ENCODE assay signal across 16 mouse cellular contexts in genomic region chr4:125257916-125258315, GRCm38 (mm10).
A peak's percentile ranks its signal among the peaks of the same experiment; 100 is the strongest.
DNase-seq lines count a peak whose midpoint lies in the region; ATAC-seq and TF ChIP-seq lines count a peak whose summit lies in the region.
"Had no signal": no experiment of that assay in that cellular context is flagged by ENCODE, and none has a peak within 500 bp of the region (broad histone marks: within the 10 kb centered on the region; RNA-seq: fewer than 3 reads in every experiment).

No protein-coding gene starts in this region.

- H3K9ac ChIP-seq in forebrain, embryonic 14.5 days (ENCODE audit: low read length) = no peak overlapping the region
- H3K9ac ChIP-seq in forebrain, embryonic 16.5 days (replicated peaks; ENCODE audit: low read depth, low read length) = no peak overlapping the region
- H3K9ac ChIP-seq: intestine, embryonic 15.5 days had no signal

- H3K27me3 ChIP-seq in forebrain, embryonic 14.5 days (replicated peaks; ENCODE audit: control insufficient read depth, insufficient read depth, low read length) = no peaks in the 10 kb centered on the region
- H3K27me3 ChIP-seq in forebrain, embryonic 16.5 days (replicated peaks; ENCODE audit: control insufficient read depth, insufficient read depth, low read length) = 0 out of 2 replicates have a peak, but pooled peaks cover 2% of the 10 kb centered on the region
- H3K27me3 ChIP-seq: intestine, embryonic 15.5 days had no signal

- H3K4me3 ChIP-seq in forebrain, embryonic 14.5 days (ENCODE audit: low read depth, low read length) = no peak overlapping the region
- no peak overlapping the region for H3K4me3 ChIP-seq in forebrain, embryonic 16.5 days (replicated peaks; ENCODE audit: low read length)
- H3K4me3 ChIP-seq in left cerebral cortex, adult 2 months = no peak overlapping the region
- H3K4me3 ChIP-seq: erythroblast, embryonic 14.5 days; intestine, embryonic 15.5 days; midbrain, embryonic 10.5 days had no signal

- H3K27ac ChIP-seq in forebrain, embryonic 14.5 days (ENCODE audit: low read depth, low read length) = no peak overlapping the region
- no peak overlapping the region for H3K27ac ChIP-seq in forebrain, embryonic 16.5 days (ENCODE audit: low read length)
- H3K27ac ChIP-seq in left cerebral cortex, adult 2 months = no peak overlapping the region
- H3K27ac ChIP-seq: intestine, embryonic 15.5 days; midbrain, embryonic 10.5 days had no signal

- DNase-seq in forebrain, embryonic 14.5 days (ENCODE audit: low spot score) = peak; percentile 64
- DNase-seq in left cerebral cortex, adult 2 months (ENCODE audit: extremely low spot score in 1 of 2, low spot score in 2 of 2) = no peak
- DNase-seq in left cerebral cortex, postnatal 10 days (ENCODE audit: extremely low spot score in 1 of 2, low spot score in 2 of 2) = no peak
- DNase-seq in adrenal gland, postnatal 14 days = peak; percentile 35
- DNase-seq in right cerebral cortex, postnatal 14 days = peak; percentile 32
- no peak for DNase-seq in heart, postnatal 14 days
- DNase-seq in embryo, embryonic 10 days (ENCODE audit: low spot score) = no peak
- DNase-seq: B cell, adult 2 months; cerebellum, adult 9-10 months; heart, adult 11 months; thymus, adult 2 months had no signal

- 49% methylated on average over 6 of the region's 6 CpGs for WGBS in forebrain, embryonic 14.5 days
- WGBS in forebrain, embryonic 16.5 days = 35% methylated on average over 6 of the region's 6 CpGs

- H3K9me3 ChIP-seq in forebrain, embryonic 14.5 days (replicated peaks; ENCODE audit: control insufficient read depth, low read length) = no peaks in the 10 kb centered on the region
- no peaks in the 10 kb centered on the region for H3K9me3 ChIP-seq in forebrain, embryonic 16.5 days (ENCODE audit: control insufficient read depth, low read length)
- H3K9me3 ChIP-seq: intestine, embryonic 15.5 days; midbrain, embryonic 10.5 days had no signal

- no peaks in the 10 kb centered on the region for H3K36me3 ChIP-seq in forebrain, embryonic 14.5 days (ENCODE audit: control insufficient read depth, insufficient read depth, low read length)
- no peaks in the 10 kb centered on the region for H3K36me3 ChIP-seq in forebrain, embryonic 16.5 days (ENCODE audit: control insufficient read depth, insufficient read depth)
- H3K36me3 ChIP-seq: G1E; intestine, embryonic 15.5 days; midbrain, embryonic 10.5 days had no signal

- intact Hi-C loops in left cerebral cortex, adult 2 months (cut with DNase I) = no loop called here
- intact Hi-C loops in left cerebral cortex, postnatal 10 days (cut with DNase I) = no loop called here
- intact Hi-C loops in heart, postnatal 14 days (cut with DNase I) = no loop called here

- peaks cover 17% of the 10 kb centered on the region for H3K4me1 ChIP-seq in forebrain, embryonic 14.5 days (ENCODE audit: control insufficient read depth, insufficient read depth, low read length)
- H3K4me1 ChIP-seq in forebrain, embryonic 16.5 days (replicated peaks; ENCODE audit: control insufficient read depth, insufficient read depth, low read length) = peaks cover 36% of the 10 kb centered on the region
- H3K4me1 ChIP-seq: intestine, embryonic 15.5 days had no signal

- ATAC-seq in forebrain, embryonic 14.5 days = peak; percentile 43; the same call in 1 of the 2 replicates
- no peak for ATAC-seq in forebrain, embryonic 16.5 days
- ATAC-seq: intestine, embryonic 15.5 days had no signal

- TF ChIP-seq CTCF in left cerebral cortex, adult 2 months (IDR thresholded peaks at IDR 0.05) = peak; percentile 51

- no peak overlapping the region for H3K4me2 ChIP-seq in forebrain, embryonic 14.5 days (ENCODE audit: low read length)
- H3K4me2 ChIP-seq in forebrain, embryonic 16.5 days (ENCODE audit: low read length) = no peak overlapping the region
- H3K4me2 ChIP-seq: intestine, embryonic 15.5 days had no signal

Comparison
In these comparisons a context has a peak if more than half of its experiments do, and no peak if none do; other contexts are left out.
1. DNase-seq: peak in forebrain, embryonic 14.5 days (single experiment), adrenal gland, postnatal 14 days (single experiment) and right cerebral cortex, postnatal 14 days (single experiment); none in left cerebral cortex, adult 2 months (0 of 2), left cerebral cortex, postnatal 10 days (0 of 2), heart, postnatal 14 days (0 of 2) and embryo, embryonic 10 days (single experiment).